Mouse (Mus musculus) adrenal gland, adult 18-20 months (tissue): Measurements from ENCODE around the gene Slc6a4. TPM values are rescaled to one million over a fixed set of nuclear protein-coding genes. Genes with fewer than 3 reads are reported as not detected.
A peak's percentile ranks its signal among the peaks of the same experiment; 100 is the strongest.
"Not testable (repeated sequence)": the region's sequence is repeated elsewhere in the genome, so short reads cannot be mapped to it uniquely, and the experiment has no call there.

ENCODE experiments used
- DNase-seq, 2 experiments: peaks; one replicate each; pipeline ENCODE4 v3.0.0; 2021 to 2022; ENCODE audit warnings: low spot score in 2 of 2
- total RNA-seq, 2 experiments: library from RNA; stranded (reverse); gene quantifications; 1 replicate in 1 of 2; 2 replicates in 1 of 2; pipeline ENCODE4 v1.2.3; 2021

The Slc6a4 gene
- total RNA-seq, 2 experiments from 2014 or later, result 40.7 to 45.6 TPM

- DNase-seq, result no peak
Observed at GRCm38 (mm10) chr11:77010762-77011475, 12.5 kb downstream of the Slc6a4 start.

- no peak for DNase-seq
Observed at GRCm38 (mm10) chr11:77018046-77018445, 19.6 kb downstream of the Slc6a4 start.

- DNase-seq, result no peak
Observed at GRCm38 (mm10) chr11:77019539-77019938, 21.1 kb downstream of the Slc6a4 start.

GRCm38 (mm10) chr11:77021749-77022396 lies 23.5 kb downstream of the Slc6a4 start:
- no peak for DNase-seq

- no peak for DNase-seq
Observed at GRCm38 (mm10) chr11:77026559-77026958, 28.2 kb downstream of the Slc6a4 start.

- no peak for DNase-seq
Observed at GRCm38 (mm10) chr11:77028157-77028556, 29.8 kb downstream of the Slc6a4 start.

- no peak for DNase-seq
Observed at GRCm38 (mm10) chr11:77031151-77031934, 32.9 kb downstream of the Slc6a4 start.

- no peak for DNase-seq
Observed at GRCm38 (mm10) chr11:77041891-77042290, 43.5 kb downstream of the Slc6a4 start.

- no peak for DNase-seq
Observed at GRCm38 (mm10) chr11:77042816-77043215, 44.4 kb downstream of the Slc6a4 start.

GRCm38 (mm10) chr11:77061951-77062350 lies 63.5 kb downstream of the Slc6a4 start:
- DNase-seq, result no peak

GRCm38 (mm10) chr11:77063406-77063805 lies 65.0 kb downstream of the Slc6a4 start:
- no peak for DNase-seq

GRCm38 (mm10) chr11:77068825-77069224 lies 70.4 kb downstream of the Slc6a4 start:
- DNase-seq, result no peak

- DNase-seq, result no peak
Observed at GRCm38 (mm10) chr11:77070721-77071120, 72.3 kb downstream of the Slc6a4 start.

GRCm38 (mm10) chr11:77077331-77077730 lies 78.9 kb downstream of the Slc6a4 start:
- DNase-seq, result not testable (repeated sequence)

- peak; percentile 14 to 29 for DNase-seq
Observed at GRCm38 (mm10) chr11:77077792-77078191, 79.4 kb downstream of the Slc6a4 start.

- DNase-seq, result peak; percentile 88 to 89
Observed at GRCm38 (mm10) chr11:77078273-77079134, 80.1 kb downstream of the Slc6a4 start, which contains the start of gene Nsrp1. Gene Nsrp1, minus strand, starts transcription at chr11:77078435.

GRCm38 (mm10) chr11:77079361-77079760 lies 81.0 kb downstream of the Slc6a4 start:
- DNase-seq, result no peak
